Mouse (Mus musculus) myocyte (in vitro differentiated cells): ENCODE measurements around the gene AL732309.1.

Source experiments
- CEBPB ChIP-seq: IDR thresholded peaks from 2 replicates; pipeline ENCODE4 v1.6.1; 2011; ENCODE audit warnings: mild to moderate bottlenecking, moderate library complexity; ENCODE audit not compliant: poor library complexity, insufficient read depth, severe bottlenecking
- MAX ChIP-seq: IDR thresholded peaks from one replicate; pipeline ENCODE4 v1.6.1; 2011; ENCODE audit warnings: low read depth, mild to moderate bottlenecking, control low read depth
- MYOD1 ChIP-seq, 3 experiments: IDR thresholded peaks; one replicate each; pipeline ENCODE4 v1.6.1; 2011; ENCODE audit warnings: control low read depth in 2 of 3, low read depth in 2 of 3, mild to moderate bottlenecking in 2 of 3, moderate library complexity in 1 of 3; ENCODE audit not compliant: insufficient read length in 2 of 3, control insufficient read depth in 1 of 3
- MYOG ChIP-seq, 3 experiments: IDR thresholded peaks; one replicate each; pipeline ENCODE4 v1.6.1; 2011; ENCODE audit warnings: control low read depth in 2 of 3, low read depth in 2 of 3, mild to moderate bottlenecking in 2 of 3; ENCODE audit not compliant: insufficient read length in 2 of 3, control insufficient read depth in 1 of 3, insufficient read depth in 1 of 3
- POLR2A ChIP-seq: IDR thresholded peaks from one replicate; pipeline ENCODE4 v1.6.1; 2011; ENCODE audit warnings: low read depth, mild to moderate bottlenecking, control low read depth, moderate library complexity; ENCODE audit not compliant: insufficient read length
- TCF12 ChIP-seq: IDR thresholded peaks from one replicate; pipeline ENCODE4 v1.6.1; 2011; ENCODE audit warnings: mild to moderate bottlenecking, control low read depth; ENCODE audit not compliant: poor library complexity, insufficient read depth, severe bottlenecking
- USF1 ChIP-seq: IDR thresholded peaks from one replicate; pipeline ENCODE4 v1.6.1; 2011; ENCODE audit warnings: low read depth, mild to moderate bottlenecking, control low read depth, moderate library complexity

GRCm38 (mm10) chr2:25228995-25229530 is 17.6 kb downstream of the AL732309.1 start:
- TF ChIP-seq POLR2A: no peak
- TF ChIP-seq MAX: no peak
- TF ChIP-seq USF1: no peak
- TF ChIP-seq MYOG (IDR thresholded peaks at IDR 0.05; ENCODE audit: control insufficient read depth in 1 of 3, insufficient read depth in 1 of 3, insufficient read length in 2 of 3, low read depth in 2 of 3): no peak
- no peak for TF ChIP-seq CEBPB
- no peak for TF ChIP-seq MYOD1 (IDR thresholded peaks at IDR 0.05; ENCODE audit: control insufficient read depth in 1 of 3, insufficient read length in 2 of 3, low read depth in 2 of 3)
- TF ChIP-seq TCF12: no peak
